Mouse (Mus musculus) liver, adult 2 months (tissue): ENCODE measurements around the gene Ccnd2.

ENCODE experiments used
- CTCF ChIP-seq: fragments of 200-500 bp; IDR thresholded peaks from 2 replicates; pipeline ENCODE4 v1.5.1; 2011; ENCODE audit warnings: low read depth, low read length, control low read depth
- POLR2A ChIP-seq: fragments of 200-500 bp; IDR thresholded peaks from 2 replicates; pipeline ENCODE4 v1.6.1; 2011; ENCODE audit warnings: low read length, control low read depth; ENCODE audit not compliant: insufficient read depth; ENCODE audit errors: extremely low read depth

DNA sequence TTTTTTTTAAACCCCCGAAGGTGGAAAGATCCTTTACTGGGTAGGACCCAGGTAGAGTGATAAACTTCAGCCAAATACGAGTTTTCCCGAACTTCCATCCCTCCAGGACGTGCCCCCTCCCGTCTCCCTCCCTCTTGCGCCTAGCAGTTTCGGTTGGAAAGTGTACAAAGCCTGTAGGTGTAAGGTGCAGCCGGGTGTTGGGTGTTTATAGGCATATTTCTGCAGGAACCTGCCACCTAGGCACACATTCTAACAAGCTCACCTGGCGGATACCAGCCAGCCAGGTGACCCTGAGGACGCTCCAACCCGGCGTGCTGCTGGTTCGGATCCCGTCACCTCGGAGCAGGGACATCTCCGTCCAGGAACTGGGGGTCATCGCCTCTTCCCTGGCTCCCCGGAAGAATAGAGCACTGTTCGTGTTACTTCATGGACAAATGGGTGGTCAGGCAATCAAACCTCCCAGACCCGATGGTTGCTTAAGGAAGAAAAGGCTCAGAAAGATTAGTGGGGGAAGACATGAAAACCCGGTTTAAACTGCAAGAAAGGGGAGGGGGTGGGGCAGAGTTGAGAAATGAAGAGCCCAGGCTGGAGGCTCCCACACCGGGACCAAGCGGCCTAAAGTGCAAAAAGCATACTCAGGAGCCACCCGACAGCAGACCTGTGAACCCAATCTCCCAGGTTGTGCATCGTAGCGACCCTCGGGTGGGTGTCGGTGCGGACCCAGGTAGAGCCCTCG is 2.1 kb upstream of the Ccnd2 start:
- TF ChIP-seq CTCF = no peak
- TF ChIP-seq POLR2A = no peak
